Mouse (Mus musculus) G1E (cell line): ENCODE results near the gene Bglap. TPM values are rescaled to one million over a fixed set of nuclear protein-coding genes. Genes with fewer than 3 reads are reported as not detected.
A peak's percentile ranks its signal among the peaks of the same experiment; 100 is the strongest.

ENCODE experiments used
- ATAC-seq: 2 replicates; pipeline ENCODE4 v1.8.0; 2016; ENCODE audit warnings: mild to moderate bottlenecking; ENCODE audit not compliant: insufficient number of reproducible peaks, poor library complexity, low FRiP score, severe bottlenecking; ENCODE audit errors: extremely low read depth
- DNase-seq: peaks from one replicate; pipeline ENCODE4 v3.0.0; 2012; ENCODE audit warnings: low spot score
- H3K27me3 ChIP-seq: 2 replicates; pipeline ENCODE4 v1.6.1; 2012; ENCODE audit warnings: mild to moderate bottlenecking, low read length, inconsistent platforms; ENCODE audit not compliant: insufficient read depth
- H3K36me3 ChIP-seq: replicated peaks from 2 replicates; pipeline ENCODE3; 2012; ENCODE audit warnings: mild to moderate bottlenecking, inconsistent platforms
- H3K4me1 ChIP-seq: 2 replicates; pipeline ENCODE4 v1.6.1; 2012; ENCODE audit warnings: low read depth, low read length, inconsistent platforms, mixed read lengths; ENCODE audit not compliant: insufficient read depth
- H3K4me3 ChIP-seq: 2 replicates; pipeline ENCODE4 v1.5.1; 2012; ENCODE audit warnings: low read depth, mild to moderate bottlenecking, inconsistent platforms, low read length, moderate library complexity, mixed read lengths
- H3K9me3 ChIP-seq: replicated peaks from 2 replicates; pipeline ENCODE4 v1.6.1; 2012; ENCODE audit warnings: inconsistent platforms
- CTCF ChIP-seq: IDR thresholded peaks from 2 replicates; pipeline ENCODE4 v1.5.1; 2012; ENCODE audit warnings: low read depth, low read length, inconsistent platforms, mixed read lengths
- GATA1 ChIP-seq: IDR thresholded peaks from 2 replicates; pipeline ENCODE4 v1.6.1; 2012; ENCODE audit warnings: borderline replicate concordance, low read length, inconsistent platforms, mixed read lengths
- GATA2 ChIP-seq: IDR thresholded peaks from 2 replicates; pipeline ENCODE4 v1.6.1; 2012; ENCODE audit warnings: low read depth, low read length, inconsistent platforms, borderline replicate concordance
- POLR2AphosphoS5 ChIP-seq: IDR thresholded peaks from 2 replicates; pipeline ENCODE4 v1.6.1; 2012; ENCODE audit warnings: low read depth, low read length, inconsistent platforms; ENCODE audit not compliant: insufficient replicate concordance
- TAL1 ChIP-seq: conservative IDR thresholded peaks from 2 replicates; pipeline ENCODE4 v1.6.1; 2012; ENCODE audit warnings: low read depth, low read length, inconsistent platforms, mixed read lengths
- polyA plus RNA-seq: library from polyadenylated mRNA; stranded (reverse); fragments of >175 nt; gene quantifications from 2 replicates; pipeline ENCODE4 v1.2.3, GENCODE M21; 2012
- total RNA-seq, 2 experiments: library from RNA; stranded (forward) in 1 of 2; stranded (reverse) in 1 of 2; fragments of 200-1000 nt in 1 of 2; fragments of >200 nt in 1 of 2; fragmentation: Nextera tagmentation in 1 of 2; gene quantifications; 2 replicates each; pipeline ENCODE4 v1.2.3; 2014 to 2017

Gene Bglap
- total and polyA plus RNA-seq, 3 experiments = not detected

GRCm38 (mm10) chr3:88422020-88422720, 37.9 kb upstream of the Bglap start:
- DNase-seq = peak; percentile 57
- peak; percentile 63 for ATAC-seq
- no peaks in the 10 kb centered on the region for H3K9me3 ChIP-seq
- TF ChIP-seq GATA1 (no peak), TAL1 (peak; percentile 87)
- peaks cover 59% of the 10 kb centered on the region for H3K36me3 ChIP-seq
- no peaks in the 10 kb centered on the region for H3K27me3 ChIP-seq
- peak overlapping the region; percentile 62; the same call in 1 of the 2 replicates for H3K4me3 ChIP-seq
- peaks cover 84% of the 10 kb centered on the region for H3K4me1 ChIP-seq

DNA sequence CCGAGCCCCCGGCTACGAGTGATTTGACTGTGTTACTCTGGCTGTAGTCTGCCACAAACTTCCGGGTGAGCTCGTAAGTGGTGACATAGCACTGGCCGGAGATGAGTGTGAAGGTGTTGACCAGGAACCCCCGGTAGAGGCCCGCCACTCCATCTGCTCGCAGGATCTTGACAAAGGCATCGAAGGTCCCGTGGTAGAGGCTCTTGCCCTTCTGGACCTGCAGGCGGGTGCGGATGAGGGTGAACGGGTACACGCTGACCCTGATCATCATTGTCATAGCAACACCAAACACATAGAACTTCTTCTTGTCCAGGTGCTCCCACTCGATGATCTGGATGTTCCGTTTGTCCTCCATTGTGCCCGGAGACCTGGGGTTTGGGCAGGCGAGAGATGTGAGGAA, 36.5 kb upstream of the Bglap start:
- H3K4me3 ChIP-seq = peak overlapping the region; percentile 62
- no peaks in the 10 kb centered on the region for H3K27me3 ChIP-seq
- peaks cover 73% of the 10 kb centered on the region for H3K36me3 ChIP-seq
- TF ChIP-seq GATA1 = no peak
- no peak for TF ChIP-seq GATA2
- TF ChIP-seq POLR2AphosphoS5 = no peak
- TF ChIP-seq CTCF = no peak
- no peak for TF ChIP-seq TAL1
- DNase-seq = no peak
- peaks cover 85% of the 10 kb centered on the region for H3K4me1 ChIP-seq
- H3K9me3 ChIP-seq = no peaks in the 10 kb centered on the region
- ATAC-seq = no peak

GRCm38 (mm10) chr3:88418016-88418415, 33.8 kb upstream of the Bglap start:
- no peak for ATAC-seq
- Histone ChIP-seq H3K4me1 (peaks cover 94% of the 10 kb centered on the region), H3K36me3 (peaks cover 96% of the 10 kb centered on the region)

DNA sequence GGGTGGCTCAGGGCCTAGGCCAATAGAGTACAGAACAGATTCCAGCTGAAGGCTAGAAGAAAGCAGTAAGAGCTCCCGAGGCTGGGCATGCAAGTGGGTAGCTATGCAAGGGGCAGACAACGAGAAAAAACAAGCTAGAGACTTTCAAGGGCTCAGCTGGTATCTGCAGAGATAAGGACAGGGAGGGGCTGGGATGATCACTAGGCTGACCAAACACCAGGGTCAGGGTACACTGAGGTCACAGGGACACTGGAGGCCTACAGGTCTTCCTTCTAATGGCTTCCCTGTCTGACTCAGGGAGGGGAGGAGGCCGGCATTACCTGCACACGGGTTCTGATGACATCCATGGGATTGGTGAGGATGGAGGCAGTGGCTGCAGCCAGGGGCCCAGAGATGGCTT, 31.4 kb upstream of the Bglap start:
- ATAC-seq (no peak), DNase-seq (no peak)
- H3K36me3 ChIP-seq = peaks cover 100% of the 10 kb centered on the region
- no peaks in the 10 kb centered on the region for H3K27me3 ChIP-seq
- H3K9me3 ChIP-seq = no peaks in the 10 kb centered on the region
- peaks cover 94% of the 10 kb centered on the region for H3K4me1 ChIP-seq
- H3K4me3 ChIP-seq = peak overlapping the region; percentile 26; the same call in 1 of the 2 replicates
- no peak for TF ChIP-seq TAL1
- TF ChIP-seq GATA1 = no peak
- no peak for TF ChIP-seq GATA2
- TF ChIP-seq POLR2AphosphoS5 = no peak
- TF ChIP-seq CTCF = no peak

More at GRCm38 (mm10) chr3:88418016-88418415, 33.8 kb upstream of the Bglap start:
- H3K27me3 ChIP-seq = no peaks in the 10 kb centered on the region
- TF ChIP-seq TAL1 (no peak), CTCF (no peak), GATA1 (no peak), GATA2 (no peak), POLR2AphosphoS5 (no peak)
- no peaks in the 10 kb centered on the region for H3K9me3 ChIP-seq
- H3K4me3 ChIP-seq = peak overlapping the region; percentile 62; the same call in 1 of the 2 replicates
- DNase-seq = no peak

DNA sequence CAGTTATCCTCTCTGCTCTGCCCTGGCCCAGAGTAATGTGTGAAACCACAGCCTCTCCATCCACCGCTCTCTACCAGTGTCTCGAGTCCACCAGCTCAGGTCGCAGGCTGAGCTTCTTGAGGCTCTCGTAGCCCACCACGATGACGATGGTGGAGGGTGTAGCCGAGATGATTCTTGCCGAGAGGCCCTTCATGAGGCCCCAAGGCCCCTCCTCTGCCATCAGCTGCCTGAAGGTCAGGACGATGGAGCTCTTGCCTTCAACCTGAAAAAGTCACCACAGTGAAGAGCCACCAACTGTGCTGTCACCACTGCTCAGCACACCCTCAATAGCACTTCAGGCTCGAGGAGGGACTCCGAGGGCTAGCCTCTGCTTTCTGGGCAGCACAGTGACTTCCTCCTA, 28.4 kb upstream of the Bglap start:
- H3K27me3 ChIP-seq = no peaks in the 10 kb centered on the region
- H3K36me3 ChIP-seq = peaks cover 87% of the 10 kb centered on the region
- peak overlapping the region; percentile 38; the same call in 1 of the 2 replicates for H3K4me3 ChIP-seq
- ATAC-seq (no peak), DNase-seq (no peak)
- TF ChIP-seq GATA2 (no peak), CTCF (no peak)
- H3K9me3 ChIP-seq = no peaks in the 10 kb centered on the region
- H3K4me1 ChIP-seq = peaks cover 86% of the 10 kb centered on the region

GRCm38 (mm10) chr3:88411681-88412080, 27.4 kb upstream of the Bglap start:
- peaks cover 86% of the 10 kb centered on the region for H3K4me1 ChIP-seq

More at GRCm38 (mm10) chr3:88411681-88412080, 27.4 kb upstream of the Bglap start:
- TF ChIP-seq GATA2 = no peak
- TF ChIP-seq CTCF = no peak
- peak; percentile 68 for TF ChIP-seq TAL1
- TF ChIP-seq GATA1 = no peak
- Histone ChIP-seq H3K27me3 (no peaks in the 10 kb centered on the region), H3K4me3 (no peak overlapping the region; the same call in 1 of the 2 replicates), H3K36me3 (peaks cover 87% of the 10 kb centered on the region), H3K9me3 (no peaks in the 10 kb centered on the region)
- ATAC-seq (no peak), DNase-seq (no peak)
